Comparison of ENCODE assay signal across 19 mouse cellular contexts in the genomic region with DNA sequence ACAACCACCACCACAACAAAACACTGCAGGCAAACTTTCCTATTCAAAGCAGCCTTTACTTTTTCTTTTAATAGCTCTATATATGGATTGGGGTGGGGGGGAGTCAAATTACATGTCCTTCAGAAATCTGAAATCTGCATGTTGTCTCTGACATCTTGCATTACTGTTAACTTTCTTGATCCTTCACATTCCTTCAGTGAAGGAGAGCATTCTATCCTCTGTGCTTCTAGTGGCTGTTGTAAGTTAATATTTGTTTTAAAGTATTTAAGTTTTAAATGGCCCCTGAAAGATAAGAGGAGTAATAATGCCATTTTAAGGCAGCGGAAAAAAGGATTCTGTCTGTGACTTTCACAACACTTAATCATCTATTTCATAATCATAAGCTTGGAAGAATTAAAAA.
"Had no signal": no experiment of that assay in that cellular context is flagged by ENCODE, and none has a peak within 500 bp of the region (broad histone marks: within the 10 kb centered on the region; RNA-seq: fewer than 3 reads in every experiment).

No protein-coding gene starts in this region.

- H3K4me1 ChIP-seq: liver, embryonic 12.5 days; midbrain, embryonic 10.5 days; midbrain, embryonic 12.5 days; neural tube, embryonic 13.5 days; neural tube, embryonic 15.5 days had no signal

- H3K27me3 ChIP-seq: liver, embryonic 12.5 days; midbrain, embryonic 12.5 days; neural tube, embryonic 13.5 days; neural tube, embryonic 15.5 days had no signal

- DNase-seq: lung, adult 18-20 months; lung, postnatal 4 days; midbrain, embryonic 14.5 days; retina, postnatal 1 day; right cerebral cortex, adult 18-20 months; right cerebral cortex, postnatal 25 days; right cerebral cortex, postnatal 4 days; spleen, adult 18-20 months; thymus, adult 18-20 months; thymus, postnatal 14 days; thymus, postnatal 36 days had no signal

- H3K4me2 ChIP-seq: liver, embryonic 12.5 days; midbrain, embryonic 12.5 days; neural tube, embryonic 13.5 days; neural tube, embryonic 15.5 days had no signal

- H3K4me3 ChIP-seq: liver, embryonic 12.5 days; midbrain, embryonic 10.5 days; midbrain, embryonic 12.5 days; myocyte; neural tube, embryonic 13.5 days; neural tube, embryonic 15.5 days had no signal

- ATAC-seq: liver, embryonic 12.5 days; midbrain, embryonic 16.5 days had no signal

- H3K9ac ChIP-seq: liver, embryonic 12.5 days; liver, embryonic 14.5 days; midbrain, embryonic 12.5 days; neural tube, embryonic 13.5 days; neural tube, embryonic 15.5 days had no signal

- H3K36me3 ChIP-seq: midbrain, embryonic 10.5 days; midbrain, embryonic 12.5 days; neural tube, embryonic 13.5 days; neural tube, embryonic 15.5 days had no signal

- H3K27ac ChIP-seq: liver, embryonic 12.5 days; liver, embryonic 14.5 days; midbrain, embryonic 10.5 days; midbrain, embryonic 12.5 days; neural tube, embryonic 13.5 days; neural tube, embryonic 15.5 days had no signal

- H3K9me3 ChIP-seq: liver, embryonic 12.5 days; midbrain, embryonic 10.5 days; midbrain, embryonic 12.5 days; neural tube, embryonic 13.5 days; neural tube, embryonic 15.5 days had no signal
